Mouse (Mus musculus): ENCODE data around the gene Tnnt1.
A peak's percentile ranks its signal among the peaks of the same experiment; 100 is the strongest.

Gene Tnnt1

GRCm38 (mm10) chr7:4497271-4497903 lies 18.8 kb downstream of the Tnnt1 start:
- no peak for DNase-seq (ENCODE audit: low spot score)

- no peak for DNase-seq (ENCODE audit: low spot score)
These were observed 19.7 kb downstream of the Tnnt1 start for GRCm38 (mm10) chr7:4496468-4496867.

- DNase-seq (ENCODE audit: low spot score), result no peak
These were observed 22.2 kb downstream of the Tnnt1 start for GRCm38 (mm10) chr7:4493991-4494390.

- DNase-seq (ENCODE audit: low spot score), result no peak
These were observed 23.6 kb downstream of the Tnnt1 start for GRCm38 (mm10) chr7:4492284-4493224.

GRCm38 (mm10) chr7:4491308-4491707 lies 24.9 kb downstream of the Tnnt1 start:
- peak; percentile 51 for DNase-seq (ENCODE audit: low spot score)

- DNase-seq (ENCODE audit: low spot score), result no peak
These were observed 33.9 kb downstream of the Tnnt1 start for GRCm38 (mm10) chr7:4482281-4482680.

- no peak for DNase-seq (ENCODE audit: low spot score)
These were observed 36.5 kb downstream of the Tnnt1 start for GRCm38 (mm10) chr7:4479674-4480073.

GRCm38 (mm10) chr7:4478796-4479291 lies 37.3 kb downstream of the Tnnt1 start:
- no peak for DNase-seq (ENCODE audit: low spot score)

- peak; percentile 85 for DNase-seq (ENCODE audit: low spot score)
These were observed 38.0 kb downstream of the Tnnt1 start for GRCm38 (mm10) chr7:4478021-4478795.

- DNase-seq (ENCODE audit: low spot score), result no peak
These were observed 42.2 kb downstream of the Tnnt1 start for GRCm38 (mm10) chr7:4473940-4474339.

- peak; percentile 51 for DNase-seq (ENCODE audit: low spot score)
These were observed 45.0 kb downstream of the Tnnt1 start for GRCm38 (mm10) chr7:4471179-4471555.

GRCm38 (mm10) chr7:4470275-4471178 lies 45.7 kb downstream of the Tnnt1 start:
- peak; percentile 56 for DNase-seq (ENCODE audit: low spot score)

- no peak for DNase-seq (ENCODE audit: low spot score)
These were observed 48.4 kb downstream of the Tnnt1 start for GRCm38 (mm10) chr7:4467801-4468200.

- no peak for DNase-seq (ENCODE audit: low spot score)
These were observed 51.9 kb downstream of the Tnnt1 start for GRCm38 (mm10) chr7:4464194-4464824.

GRCm38 (mm10) chr7:4460576-4461434 lies 55.4 kb downstream of the Tnnt1 start, which contains the start of gene Eps8l1:
Gene Eps8l1, plus strand, starts transcription at chr7:4460674.
- no peak for DNase-seq (ENCODE audit: low spot score)
